Mouse (Mus musculus): ENCODE data around the gene Golph3l. TPM values are rescaled to one million over a fixed set of nuclear protein-coding genes. Genes with fewer than 3 reads are reported as not detected.

The Golph3l gene
- polyA plus RNA-seq (2012; rRNA removed): 23.7 and 40.0 TPM in 2 replicates

GRCm38 (mm10) chr3:95588604-95589086 is at the start of gene Golph3l:
Golph3l (plus strand) TSS chr3:95588934.

GRCm38 (mm10) chr3:95559437-95559836 is 29.3 kb upstream of the Golph3l start, which contains the start of gene Hormad1:
Hormad1 (plus strand) TSS chr3:95559677.

DNA sequence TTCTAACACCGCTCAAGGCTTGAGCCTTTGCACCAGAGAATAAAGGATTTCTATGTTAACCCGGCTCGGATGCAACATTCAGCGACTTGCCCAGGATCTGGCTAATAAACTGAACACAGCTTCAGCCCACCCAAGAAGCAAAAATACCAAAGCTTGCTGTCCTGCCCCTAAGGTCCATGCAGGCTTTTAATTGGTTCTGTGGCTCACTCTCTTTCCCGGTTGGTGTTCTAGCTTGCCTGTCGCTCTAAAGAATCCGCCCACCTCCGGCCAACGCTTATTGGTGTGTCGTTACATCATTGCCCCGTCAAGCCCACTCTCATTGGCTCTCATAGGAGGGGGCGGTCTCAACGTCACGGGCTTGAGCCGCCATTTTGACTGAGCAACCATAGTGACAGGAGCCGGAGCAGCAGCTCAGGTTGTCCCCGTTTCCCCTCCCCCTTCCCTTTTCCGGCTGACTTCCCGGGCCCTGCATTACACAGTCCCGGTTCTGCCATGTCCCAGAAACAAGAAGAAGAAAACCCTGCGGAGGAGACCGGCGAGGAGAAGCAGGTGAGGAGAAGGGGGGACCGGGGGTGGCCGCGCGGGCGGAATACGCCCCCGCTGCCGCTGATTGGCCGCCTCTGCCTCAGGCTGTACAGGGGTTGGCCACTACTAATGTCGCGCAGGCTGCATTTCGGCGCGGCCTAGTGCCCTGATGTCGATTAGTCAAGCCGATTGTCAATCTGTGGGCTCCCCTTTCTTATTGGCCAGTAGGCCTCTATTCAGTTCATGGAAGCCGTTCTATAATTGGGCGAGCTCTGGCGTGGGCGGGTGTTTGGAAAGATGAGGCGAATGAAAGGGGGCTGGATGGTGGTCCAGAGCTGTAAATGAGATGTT is 36.1 kb downstream of the Golph3l start, which contains the start of gene Ensa:
Gene Ensa (plus strand): TSS at position 366 of the 876 bp plus-strand sequence.

GRCm38 (mm10) chr3:95658236-95658867 is 69.6 kb downstream of the Golph3l start, which contains the start of gene Mcl1:
Mcl1 (plus strand) TSS chr3:95658788.

Other genes with a start within 250 kb of the Golph3l start
- gene Setdb1, start 231.7 kb upstream of the Golph3l start, polyA plus RNA-seq (2012; rRNA removed): 8.3 and 8.7 TPM in 2 replicates
- gene 4930558C23Rik, start 186.1 kb upstream of the Golph3l start, polyA plus RNA-seq (2012; rRNA removed): not detected in 2 replicates
- 26.7 and 27.6 TPM in 2 replicates for gene Arnt, start 154.5 kb upstream of the Golph3l start, polyA plus RNA-seq (2012; rRNA removed)
- 2.6 and 3.4 TPM in 2 replicates for gene Ctsk, start 89.7 kb upstream of the Golph3l start, polyA plus RNA-seq (2012; rRNA removed)
- 59.5 and 69.0 TPM in 2 replicates for gene Ctss, start 62.1 kb upstream of the Golph3l start, polyA plus RNA-seq (2012; rRNA removed)
- gene Hormad1, start 29.3 kb upstream of the Golph3l start, polyA plus RNA-seq (2012; rRNA removed): not detected in 2 replicates
- gene Ensa, start 36.1 kb downstream of the Golph3l start, polyA plus RNA-seq (2012; rRNA removed): 9.9 and 10.9 TPM in 2 replicates
- gene Mcl1, start 69.9 kb downstream of the Golph3l start, polyA plus RNA-seq (2012; rRNA removed): 300 and 386 TPM in 2 replicates
- 27.3 and 37.6 TPM in 2 replicates for gene Adamtsl4, start 99.0 kb downstream of the Golph3l start, polyA plus RNA-seq (2012; rRNA removed)
- gene Ecm1, start 150.6 kb downstream of the Golph3l start, polyA plus RNA-seq (2012; rRNA removed): 332 and 406 TPM in 2 replicates
- 24.9 and 25.4 TPM in 2 replicates for gene Tars2, start 171.3 kb downstream of the Golph3l start, polyA plus RNA-seq (2012; rRNA removed)
- 7.4 and 9.9 TPM in 2 replicates for gene Rprd2, start 229.9 kb downstream of the Golph3l start, polyA plus RNA-seq (2012; rRNA removed)